Mouse (Mus musculus): ENCODE measurements around the gene Baz1b. TPM values are rescaled to one million over a fixed set of nuclear protein-coding genes. Genes with fewer than 3 reads are reported as not detected.

Baz1b gene
- total RNA-seq, 2 experiments from 2014 or later = 32.7 to 36.8 TPM

DNA sequence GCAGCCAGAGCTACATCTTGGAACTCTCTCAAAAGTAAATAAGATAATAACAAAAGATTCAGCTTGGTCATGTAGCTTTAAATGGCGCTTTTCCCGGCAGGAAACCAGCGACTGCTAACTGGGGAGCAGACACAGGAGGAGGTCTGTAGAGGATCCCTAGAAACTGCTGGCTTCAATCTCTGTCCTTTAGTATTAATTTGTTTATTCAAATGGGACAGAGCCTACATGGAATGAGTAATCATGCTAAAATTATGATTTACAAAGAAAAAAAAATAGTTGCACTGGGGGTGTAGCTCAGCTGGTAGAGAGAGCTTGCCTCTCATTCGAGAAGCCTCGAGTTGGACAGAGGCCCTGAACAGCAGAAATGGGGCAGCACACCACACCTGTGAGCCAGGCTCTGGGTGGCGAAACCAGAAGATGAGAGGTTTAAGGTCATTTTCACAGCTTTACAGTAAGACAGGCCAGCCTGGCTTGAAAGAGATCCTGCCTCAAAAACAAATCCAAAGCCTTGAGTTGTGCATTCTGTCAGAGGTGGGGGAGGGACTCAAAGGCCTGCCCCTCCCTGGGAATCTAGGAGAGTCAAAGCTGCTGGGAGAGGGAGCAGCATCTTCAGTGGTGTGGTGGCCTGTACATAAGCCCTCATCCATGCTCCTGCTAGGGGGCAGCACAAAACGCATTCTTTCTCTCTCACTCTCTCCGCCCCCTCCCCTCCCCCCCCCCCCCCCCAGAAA, 3.8 kb upstream of the Baz1b start:
- intact Hi-C loops (cut with DNase I) = no loop called here
- DNase-seq = no peak
- Histone ChIP-seq H3K27ac (peak overlapping the region; percentile 17; the same call in 1 of the 2 replicates), H3K4me3 (no peak overlapping the region)
- TF ChIP-seq CTCF (IDR thresholded peaks at IDR 0.05) = no peak; the same call in 1 of the 2 replicates

DNA sequence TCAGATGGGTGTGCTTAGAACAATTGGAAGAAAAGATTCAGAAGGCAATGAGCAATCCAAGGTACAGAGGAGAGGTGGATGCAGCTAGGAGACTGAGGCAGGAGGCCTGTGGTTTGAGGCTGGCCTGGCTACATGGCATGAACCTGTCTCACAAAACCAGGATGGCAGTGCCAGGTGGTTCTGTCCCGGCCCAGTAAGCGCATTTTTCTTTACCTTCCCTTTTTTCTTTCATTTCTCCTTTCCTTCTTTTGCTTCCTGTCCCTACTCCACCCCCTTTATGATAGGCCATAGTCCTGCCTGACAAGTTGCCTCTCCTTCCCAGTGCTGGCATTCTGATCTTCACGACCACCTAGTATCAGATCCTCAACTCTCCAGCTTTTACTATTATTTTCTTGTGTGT, 2.0 kb upstream of the Baz1b start:
- DNase-seq = no peak
- Histone ChIP-seq H3K4me3 (no peak overlapping the region), H3K27ac (no peak overlapping the region)
- TF ChIP-seq CTCF (IDR thresholded peaks at IDR 0.05) = no peak
- intact Hi-C loops (cut with DNase I) = no loop called here

DNA sequence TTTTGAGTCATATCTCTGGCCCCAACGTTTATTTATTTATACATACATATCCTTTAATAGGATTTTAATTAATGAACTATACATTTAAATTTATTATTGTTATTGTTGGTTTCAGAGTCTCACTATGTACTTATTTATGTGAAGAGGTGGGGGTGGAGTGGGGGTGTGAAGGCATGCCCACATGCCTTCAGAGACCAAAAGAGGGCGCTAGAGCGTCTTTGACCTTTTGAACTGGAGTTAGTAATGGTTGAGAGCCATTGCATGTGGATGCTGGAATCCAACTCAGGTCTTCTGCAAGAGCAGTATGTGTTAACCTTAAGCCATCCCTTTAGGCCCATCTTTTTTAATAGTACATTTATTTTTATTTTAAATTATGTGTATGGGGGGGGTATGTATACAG, 1.5 kb upstream of the Baz1b start:
- Histone ChIP-seq H3K4me3 (no peak overlapping the region), H3K27ac (peak overlapping the region; percentile 98)
- no peak for DNase-seq
- intact Hi-C loops (cut with DNase I) = no loop called here
- peak; percentile 49 for TF ChIP-seq CTCF (IDR thresholded peaks at IDR 0.05)

DNA sequence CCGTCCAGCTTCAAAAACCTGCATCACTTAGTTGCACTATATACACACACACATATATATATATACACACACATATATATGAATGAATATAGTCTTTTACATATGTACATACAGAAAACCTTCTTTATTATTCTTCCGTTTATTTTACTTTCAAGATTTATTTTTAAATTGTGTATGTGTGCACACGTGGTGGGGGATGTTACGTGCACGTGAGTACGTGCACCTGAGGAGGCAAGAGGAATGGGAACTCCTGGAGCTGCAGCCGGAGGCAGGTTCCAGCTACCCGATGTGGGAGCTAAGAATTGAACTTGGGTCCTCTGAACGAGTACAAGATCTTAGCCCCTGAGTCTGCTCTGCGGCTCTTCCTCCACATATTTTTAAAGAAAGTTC, 838 bp upstream of the Baz1b start:
- Histone ChIP-seq H3K4me3 (peak overlapping the region; percentile 98), H3K27ac (peak overlapping the region; percentile 98)
- intact Hi-C loops (cut with DNase I) = loop anchor here (1.0 kb wide), 1 partner anchor 18 kb away; the partner anchor contains the start of gene Bcl7b
- TF ChIP-seq CTCF (IDR thresholded peaks at IDR 0.05) = no peak
- no peak for DNase-seq

DNA sequence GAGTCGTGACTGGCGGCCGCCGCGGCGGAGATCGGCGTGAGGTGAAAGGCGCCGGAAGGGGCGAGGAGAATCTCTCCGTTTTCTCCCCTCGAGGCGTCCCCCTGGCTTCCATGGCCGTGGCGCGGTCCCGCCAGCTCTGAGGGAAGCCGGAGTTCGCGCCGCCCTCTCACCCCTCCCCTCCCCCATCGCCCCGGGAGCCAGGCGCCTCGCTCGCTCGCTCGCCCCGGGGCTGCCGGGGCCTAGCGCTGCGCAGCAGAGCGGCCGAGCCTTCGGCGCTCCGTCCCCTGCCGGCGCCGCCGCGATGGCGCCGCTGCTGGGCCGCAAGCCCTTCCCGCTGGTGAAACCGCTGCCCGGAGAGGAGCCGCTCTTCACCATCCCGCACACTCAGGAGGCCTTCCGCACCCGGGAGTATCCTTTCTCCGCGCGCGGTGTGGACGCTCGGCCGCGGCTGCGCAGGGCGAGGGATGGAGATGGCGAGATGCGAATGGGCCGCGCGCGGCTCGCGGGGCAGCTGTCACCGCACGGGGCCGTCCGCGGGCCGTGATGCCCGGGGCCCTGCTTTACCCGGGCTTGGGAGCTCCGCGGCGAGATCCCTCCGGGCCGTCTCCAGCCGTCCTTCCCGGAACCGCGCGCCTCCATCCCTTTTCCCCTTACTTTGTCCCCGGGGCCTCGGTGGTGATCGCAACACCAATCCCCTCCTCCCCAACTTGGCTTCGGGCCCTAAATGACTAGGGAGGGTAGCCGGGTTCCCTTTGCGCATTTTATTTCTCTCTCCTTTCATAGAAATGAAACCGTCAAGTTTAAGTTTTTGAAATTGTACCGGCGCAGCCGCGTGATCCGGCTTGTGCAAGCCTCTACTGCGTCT, 517 bp downstream of the Baz1b start:
- intact Hi-C loops (cut with DNase I) = loop anchor here (1.0 kb wide), 2 partner anchors 38 to 79 kb away; partner anchors contain the start of gene Tbl2
- peak overlapping the region; percentile 98 for H3K4me3 ChIP-seq
- peak; percentile 13; the same call in 1 of the 2 replicates for TF ChIP-seq CTCF (IDR thresholded peaks at IDR 0.05)
- DNase-seq = peak; percentile 87
- peak overlapping the region; percentile 98 for H3K27ac ChIP-seq

DNA sequence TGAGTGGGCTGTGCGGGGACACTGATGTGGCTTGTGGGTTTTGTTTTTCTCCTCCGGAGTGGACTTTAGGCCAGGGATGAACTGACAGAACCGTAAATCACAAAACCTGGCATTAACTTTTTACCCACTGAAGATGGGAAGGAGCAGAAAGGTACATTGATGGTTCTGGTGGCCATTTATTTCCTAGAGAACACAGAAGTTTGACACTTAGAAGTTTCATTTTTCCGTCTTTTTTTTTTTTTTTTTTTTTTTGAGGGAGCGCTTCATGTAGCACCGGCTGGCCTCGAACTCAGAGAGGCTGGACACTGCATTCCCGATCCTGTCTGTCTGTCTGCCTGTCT, 1.1 kb downstream of the Baz1b start:
- Histone ChIP-seq H3K4me3 (peak overlapping the region; percentile 98), H3K27ac (peak overlapping the region; percentile 98)
- TF ChIP-seq CTCF (IDR thresholded peaks at IDR 0.05) = no peak
- intact Hi-C loops (cut with DNase I) = no loop called here
- no peak for DNase-seq

DNA sequence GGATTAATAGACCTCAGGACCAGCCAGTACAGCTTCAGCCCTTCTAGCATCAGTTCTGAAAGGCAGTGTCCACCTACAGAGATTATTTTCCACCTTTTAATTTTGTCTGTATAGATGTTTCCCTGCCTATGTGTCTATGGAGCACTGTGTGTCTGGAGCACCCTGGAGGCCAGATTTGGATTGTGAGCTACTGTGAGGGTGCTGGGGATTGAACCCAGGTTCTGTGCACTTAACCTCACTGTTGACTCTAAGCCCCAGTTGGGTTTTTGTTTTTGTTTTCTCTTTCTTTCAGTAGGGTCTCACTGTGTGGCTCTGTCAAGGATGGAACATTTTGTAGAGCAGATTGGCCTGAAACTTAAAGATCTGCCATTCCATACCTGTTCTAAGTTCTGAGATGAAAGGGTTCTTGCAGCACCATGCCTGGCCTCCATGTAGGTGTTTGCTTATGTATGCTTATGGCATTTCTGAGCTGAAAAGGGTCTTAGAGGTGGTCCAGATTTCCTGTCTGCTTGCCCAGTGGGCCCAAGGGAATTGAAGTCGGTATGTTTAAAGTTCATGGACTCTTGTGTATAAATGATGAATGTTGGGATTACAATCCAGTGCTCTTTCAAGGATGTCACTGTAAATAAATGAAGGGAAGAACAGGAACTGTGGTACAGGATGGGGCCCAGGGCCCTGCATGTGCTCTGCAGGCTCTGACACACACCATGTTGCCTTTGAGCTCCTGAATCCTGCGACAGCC, 2.4 kb downstream of the Baz1b start:
- peak overlapping the region; percentile 98 for H3K4me3 ChIP-seq
- DNase-seq = no peak
- no peak for TF ChIP-seq CTCF (IDR thresholded peaks at IDR 0.05)
- intact Hi-C loops (cut with DNase I) = loop anchor here (5.0 kb wide), 1 partner anchor 172 kb away; no protein-coding TSS in a partner anchor
- peak overlapping the region; percentile 98 for H3K27ac ChIP-seq

DNA sequence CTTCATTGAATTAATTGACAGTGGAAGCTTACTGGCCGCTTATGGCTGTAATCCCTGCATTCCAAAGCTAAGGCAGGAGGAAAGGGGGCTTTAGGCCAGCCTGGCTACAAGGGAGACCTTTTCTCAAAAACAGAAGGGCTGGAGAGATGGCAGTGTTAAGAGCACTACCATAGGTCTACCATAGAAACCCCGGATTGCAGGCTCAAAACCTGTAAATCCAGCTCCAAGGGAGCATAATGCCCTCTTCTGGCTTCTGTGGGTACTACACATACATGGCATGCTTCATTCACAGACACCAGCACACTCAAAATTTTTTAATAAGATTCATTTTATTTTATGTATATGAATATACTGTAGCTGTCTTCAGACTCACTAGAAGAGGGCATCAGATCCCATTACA, 4.6 kb downstream of the Baz1b start:
- peak; percentile 89 for TF ChIP-seq CTCF (IDR thresholded peaks at IDR 0.05)
- no peak overlapping the region for H3K4me3 ChIP-seq
- intact Hi-C loops (cut with DNase I) = loop anchor here (1.0 to 5.0 kb wide), 2 partner anchors 73 to 174 kb away; no protein-coding TSS in a partner anchor
- 0 out of 2 replicates have a peak overlapping the region, but pooled peaks have one; percentile 38 for H3K27ac ChIP-seq
- peak; percentile 59 for DNase-seq

DNA sequence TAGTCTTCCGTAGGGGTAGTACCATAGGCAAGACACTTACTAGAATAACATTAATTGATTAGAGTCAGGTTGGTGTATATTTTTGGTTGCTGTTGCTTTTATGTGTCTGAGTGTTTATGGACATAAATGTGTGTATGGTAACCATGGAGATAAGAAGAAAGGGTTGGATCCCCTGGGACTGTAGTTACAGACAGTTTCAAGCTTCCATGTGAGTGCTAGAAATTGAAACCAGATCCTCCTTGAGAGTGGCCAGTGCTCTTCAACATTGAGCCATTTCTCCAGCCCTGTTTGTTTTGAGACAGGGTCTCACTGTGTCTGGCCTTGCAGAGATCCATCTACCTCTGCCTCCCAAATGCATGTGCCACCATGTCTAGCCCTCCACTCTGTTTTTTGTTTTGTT, 5.4 kb downstream of the Baz1b start:
- no peak overlapping the region for H3K4me3 ChIP-seq
- no peak for DNase-seq
- no peak for TF ChIP-seq CTCF (IDR thresholded peaks at IDR 0.05)
- H3K27ac ChIP-seq = peak overlapping the region; percentile 57
- intact Hi-C loops (cut with DNase I) = loop anchor here (5.0 kb wide), 1 partner anchor 175 kb away; no protein-coding TSS in a partner anchor

DNA sequence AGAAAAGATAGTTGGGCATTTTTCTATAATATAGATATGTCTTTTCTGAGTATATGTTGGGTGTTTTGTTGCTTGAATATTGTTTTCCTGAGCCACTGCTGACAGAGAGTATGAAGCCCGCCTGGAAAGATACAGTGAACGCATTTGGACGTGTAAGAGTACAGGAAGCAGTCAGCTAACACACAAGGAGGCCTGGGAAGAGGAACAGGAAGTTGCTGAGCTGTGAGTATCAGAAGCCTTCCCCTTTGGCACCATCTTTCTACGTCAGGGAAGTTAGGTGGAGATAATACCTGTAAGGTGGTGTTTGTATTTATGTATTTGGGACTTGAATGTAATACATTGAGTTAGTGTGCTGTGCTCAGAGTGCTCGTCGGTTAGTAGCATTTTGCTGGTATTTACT, 9.3 kb downstream of the Baz1b start:
- H3K27ac ChIP-seq = peak overlapping the region; percentile 70; the same call in 1 of the 2 replicates
- DNase-seq = no peak
- intact Hi-C loops (cut with DNase I) = no loop called here
- no peak overlapping the region for H3K4me3 ChIP-seq
- TF ChIP-seq CTCF (IDR thresholded peaks at IDR 0.05) = no peak

DNA sequence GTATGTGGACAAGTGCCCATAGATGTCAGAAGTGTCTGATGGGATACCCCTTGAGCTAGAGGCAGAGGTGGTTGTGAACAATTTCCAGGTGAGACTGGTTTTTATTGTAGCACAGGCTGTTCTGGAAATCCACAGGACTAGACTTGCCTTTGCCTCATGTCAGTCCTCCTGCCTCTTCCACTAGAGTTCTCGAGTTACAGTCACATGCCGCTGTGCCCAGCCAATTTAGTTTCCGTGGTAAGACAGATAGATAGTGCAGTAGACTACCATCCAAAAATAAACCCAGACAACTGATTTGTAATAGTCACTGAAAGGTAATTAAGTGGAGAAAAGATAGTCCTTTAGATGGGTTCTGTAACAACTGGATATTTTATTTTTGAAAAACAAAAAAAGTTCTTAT, 15.7 kb downstream of the Baz1b start:
- Histone ChIP-seq H3K27ac (peak overlapping the region; percentile 67), H3K4me3 (no peak overlapping the region)
- intact Hi-C loops (cut with DNase I) = no loop called here
- no peak for TF ChIP-seq CTCF (IDR thresholded peaks at IDR 0.05)
- DNase-seq = peak; percentile 44

DNA sequence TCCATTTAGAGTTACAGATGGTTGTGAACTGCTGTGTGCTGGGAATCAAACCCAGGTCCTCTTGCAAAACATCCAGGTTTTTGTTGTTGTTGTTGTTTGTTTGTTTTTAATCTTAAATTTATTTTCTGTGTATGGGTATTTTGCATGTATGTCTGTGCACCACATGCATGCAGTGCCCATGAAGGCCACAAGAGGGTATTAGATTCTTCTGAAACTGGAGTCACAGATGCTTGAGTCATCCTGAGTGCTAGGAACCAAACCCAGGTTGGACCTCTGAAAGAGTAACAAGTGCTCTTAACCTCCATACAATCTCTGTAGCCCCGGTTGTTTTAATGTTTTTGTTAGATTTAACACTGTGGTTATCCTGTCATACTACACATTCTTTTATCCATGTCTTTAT, 21.1 kb downstream of the Baz1b start:
- Histone ChIP-seq H3K4me3 (no peak overlapping the region), H3K27ac (no peak overlapping the region)
- intact Hi-C loops (cut with DNase I) = no loop called here
- TF ChIP-seq CTCF (IDR thresholded peaks at IDR 0.05) = peak; percentile 42
- no peak for DNase-seq

Measured in gastrocnemius, adult 2 months (tissue).